Comparison of ENCODE assay signal across 8 mouse cellular contexts in the genomic region with DNA sequence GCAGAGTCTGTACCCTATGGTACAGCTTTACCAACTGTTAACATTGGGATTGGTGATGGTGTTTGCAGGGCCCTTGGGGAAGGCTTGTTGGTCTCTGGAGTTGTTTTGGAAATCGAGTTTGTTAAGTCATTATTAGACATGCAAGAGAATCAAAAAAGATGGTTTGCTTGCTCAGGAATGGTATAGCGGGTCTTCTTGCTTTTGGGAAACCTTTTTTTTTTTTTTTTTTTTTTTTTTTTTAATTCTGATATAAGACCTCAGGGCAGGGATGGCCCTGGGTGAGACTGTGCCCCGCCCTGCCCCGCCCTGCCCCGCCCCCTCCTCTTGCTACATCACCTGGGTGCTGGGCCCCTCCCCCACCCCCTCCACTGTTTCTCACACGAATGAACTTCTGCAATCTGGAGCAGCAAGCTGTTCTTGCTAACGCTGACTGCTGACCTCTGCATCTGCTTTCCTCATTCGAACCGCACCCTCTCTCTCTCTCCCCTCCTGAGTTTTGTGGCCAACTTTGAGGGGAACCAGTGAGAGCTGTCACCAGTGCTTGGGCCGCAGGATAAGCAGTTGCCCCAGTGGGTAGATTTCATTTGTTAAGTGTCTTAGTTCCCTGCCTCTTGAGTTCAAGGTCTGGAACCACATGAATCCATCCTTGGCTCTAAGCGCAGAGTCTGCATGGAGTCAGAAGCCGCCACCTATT.
DNase-seq lines count a peak whose midpoint lies in the region; ATAC-seq and TF ChIP-seq lines count a peak whose summit lies in the region.

No protein-coding gene starts in this region.

- no peak overlapping the region for H3K9ac ChIP-seq in liver, embryonic 14.5 days (replicated peaks)
- no peak overlapping the region for H3K9ac ChIP-seq in stomach, embryonic 14.5 days (replicated peaks; ENCODE audit: low read depth, low read length)

- no peak for TF ChIP-seq POLR2A in lung, adult 2 months (IDR thresholded peaks at IDR 0.05; ENCODE audit: borderline replicate concordance, extremely low read depth, low read depth, low read length)

- DNase-seq in lung, adult 18-20 months = peak; percentile 66 to 67
- no peak for DNase-seq in lung, adult 2 months
- peak in 2 of 3 experiments; percentile 45 to 56 for DNase-seq in liver, embryonic 14.5 days (ENCODE audit: low read depth in 3 of 3, low spot score in 3 of 3)
- DNase-seq in gastrocnemius, postnatal 4 days (ENCODE audit: low spot score in 2 of 2) = no peak
- DNase-seq in layer of hippocampus, postnatal 25 days (ENCODE audit: extremely low spot score in 1 of 2, low spot score in 1 of 2) = no peak

- no peaks in the 10 kb centered on the region for H3K9me3 ChIP-seq in liver, embryonic 14.5 days (ENCODE audit: control insufficient read depth, low read length)
- no peaks in the 10 kb centered on the region for H3K9me3 ChIP-seq in stomach, embryonic 14.5 days (ENCODE audit: control insufficient read depth, low read depth, low read length)

- peak overlapping the region; percentile 0; the same call in 1 of the 2 replicates for H3K27ac ChIP-seq in liver, embryonic 14.5 days
- H3K27ac ChIP-seq in stomach, embryonic 14.5 days (ENCODE audit: low read length) = peak overlapping the region; percentile 74; the same call in 1 of the 2 replicates

- H3K36me3 ChIP-seq in liver, embryonic 14.5 days (replicated peaks; ENCODE audit: control insufficient read depth, insufficient read depth, low read depth) = no peaks in the 10 kb centered on the region
- H3K36me3 ChIP-seq in stomach, embryonic 14.5 days (ENCODE audit: control insufficient read depth, insufficient read depth, low read length) = no peaks in the 10 kb centered on the region

- TF ChIP-seq EP300 in liver, embryonic 14.5 days (IDR thresholded peaks at IDR 0.05; ENCODE audit: low read depth) = no peak

- WGBS in lung, adult 2 months = 50% methylated on average over 10 of the region's 12 CpGs
- WGBS in liver, embryonic 14.5 days (ENCODE audit: insufficient replicate concordance) = 18% methylated on average over 12 of the region's 12 CpGs
- 36% methylated on average over 12 of the region's 12 CpGs for WGBS in stomach, embryonic 14.5 days

- H3K27me3 ChIP-seq in liver, embryonic 14.5 days (ENCODE audit: control insufficient read depth, insufficient read depth, low read length) = no peaks in the 10 kb centered on the region
- no peaks in the 10 kb centered on the region for H3K27me3 ChIP-seq in stomach, embryonic 14.5 days (ENCODE audit: control insufficient read depth, insufficient read depth, low read length)

- peak; percentile 68 for ATAC-seq in common myeloid progenitor, adult 5-6 weeks (replicated peaks; ENCODE audit: low read depth, poor library complexity, severe bottlenecking)
- no peak for ATAC-seq in liver, embryonic 14.5 days (ENCODE audit: insufficient read depth)
- ATAC-seq in stomach, embryonic 14.5 days (ENCODE audit: insufficient number of reproducible peaks, insufficient read depth, low FRiP score, low read depth) = no peak
- ATAC-seq in inflammation-experienced regulatory T-cells, adult 6 months = no peak

- H3K4me1 ChIP-seq in lung, adult 2 months (ENCODE audit: control insufficient read depth, insufficient read depth, low read length) = peaks cover 42% of the 10 kb centered on the region
- H3K4me1 ChIP-seq in liver, embryonic 14.5 days (replicated peaks; ENCODE audit: control insufficient read depth in 2 of 2, insufficient read depth in 2 of 2, low read length in 1 of 2) = peaks cover 51 to 65% of the 10 kb centered on the region in 2 experiments
- peaks cover 37% of the 10 kb centered on the region for H3K4me1 ChIP-seq in stomach, embryonic 14.5 days (ENCODE audit: control insufficient read depth, insufficient read depth, low read length)

- no peak for TF ChIP-seq CTCF in lung, adult 2 months (IDR thresholded peaks at IDR 0.05; ENCODE audit: insufficient read depth, low read length)
- no peak for TF ChIP-seq CTCF in liver, embryonic 14.5 days (IDR thresholded peaks at IDR 0.05; ENCODE audit: low read depth)

- peak overlapping the region; percentile 11 for H3K4me2 ChIP-seq in liver, embryonic 14.5 days (ENCODE audit: low read depth)
- peak overlapping the region; percentile 14; the same call in 1 of the 2 replicates for H3K4me2 ChIP-seq in stomach, embryonic 14.5 days (replicated peaks; ENCODE audit: low read depth, low read length)

- no peak overlapping the region for H3K4me3 ChIP-seq in lung, adult 2 months (replicated peaks; ENCODE audit: extremely low read depth, low read depth, low read length)
- H3K4me3 ChIP-seq in liver, embryonic 14.5 days (ENCODE audit: insufficient read depth in 1 of 2, low read depth in 2 of 2, low read length in 2 of 2) = no peak overlapping the region
- H3K4me3 ChIP-seq in stomach, embryonic 14.5 days (ENCODE audit: low read depth, low read length) = no peak overlapping the region

Comparison
In these comparisons a context has a peak if more than half of its experiments do, and no peak if none do; other contexts are left out.
1. DNase-seq: peak in lung, adult 18-20 months (2 of 2) and liver, embryonic 14.5 days (2 of 3); none in lung, adult 2 months (single experiment), gastrocnemius, postnatal 4 days (0 of 2) and layer of hippocampus, postnatal 25 days (0 of 2).